Mouse (Mus musculus): ENCODE data around the gene Hepacam. TPM values are rescaled to one million over a fixed set of nuclear protein-coding genes. Genes with fewer than 3 reads are reported as not detected.

Gene Hepacam
- polyA plus RNA-seq, 1 experiment from 2014 or later: 12.3 TPM

GRCm38 (mm10) chr9:37362881-37363280 is 4.3 kb upstream of the Hepacam start:
- Histone ChIP-seq H3K4me3 (no peak overlapping the region), H3K27me3 (replicated peaks) (no peaks in the 10 kb centered on the region), H3K9ac (no peak overlapping the region), H3K9me3 (no peaks in the 10 kb centered on the region), H3K27ac (no peak overlapping the region), H3K36me3 (replicated peaks) (no peaks in the 10 kb centered on the region), H3K4me1 (peaks cover 24% of the 10 kb centered on the region), H3K4me2 (no peak overlapping the region)
- no peak for ATAC-seq (replicated peaks)
- WGBS: 78% methylated on average over 1 of the region's 1 CpGs

- no peak overlapping the region for H3K4me3 ChIP-seq
- peaks cover 23% of the 10 kb centered on the region for H3K4me1 ChIP-seq
- H3K4me2 ChIP-seq: no peak overlapping the region
- H3K36me3 ChIP-seq (replicated peaks): no peaks in the 10 kb centered on the region
- ATAC-seq (replicated peaks): no peak
- no peaks in the 10 kb centered on the region for H3K9me3 ChIP-seq
- no peak overlapping the region for H3K27ac ChIP-seq
- no peak overlapping the region for H3K9ac ChIP-seq
- H3K27me3 ChIP-seq (replicated peaks): no peaks in the 10 kb centered on the region
- WGBS: 77% methylated on average over 3 of the region's 3 CpGs
Measured at GRCm38 (mm10) chr9:37363551-37363950, 3.6 kb upstream of the Hepacam start.

- Histone ChIP-seq H3K9me3 (no peaks in the 10 kb centered on the region), H3K4me1 (peaks cover 15% of the 10 kb centered on the region), H3K27ac (no peak overlapping the region), H3K9ac (no peak overlapping the region), H3K4me2 (no peak overlapping the region), H3K4me3 (no peak overlapping the region), H3K27me3 (replicated peaks) (no peaks in the 10 kb centered on the region), H3K36me3 (replicated peaks) (no peaks in the 10 kb centered on the region)
- 63% methylated on average over 3 of the region's 3 CpGs for WGBS
- ATAC-seq (replicated peaks): no peak
Measured at GRCm38 (mm10) chr9:37364392-37364791, 2.8 kb upstream of the Hepacam start.

- no peaks in the 10 kb centered on the region for H3K27me3 ChIP-seq (replicated peaks)
- WGBS: 71% methylated on average over 5 of the region's 5 CpGs
- 0 out of 2 replicates have a peak, but pooled peaks cover 1% of the 10 kb centered on the region for H3K4me1 ChIP-seq
- no peaks in the 10 kb centered on the region for H3K36me3 ChIP-seq (replicated peaks)
- H3K4me3 ChIP-seq: no peak overlapping the region
- no peak overlapping the region for H3K9ac ChIP-seq
- ATAC-seq (replicated peaks): no peak
- no peaks in the 10 kb centered on the region for H3K9me3 ChIP-seq
- H3K27ac ChIP-seq: no peak overlapping the region
- no peak overlapping the region for H3K4me2 ChIP-seq
Measured at GRCm38 (mm10) chr9:37365706-37366105, 1.4 kb upstream of the Hepacam start.

GRCm38 (mm10) chr9:37368081-37368830 is 1.1 kb downstream of the Hepacam start:
- no peaks in the 10 kb centered on the region for H3K4me1 ChIP-seq
- no peak overlapping the region for H3K9ac ChIP-seq
- 0 out of 2 replicates have a peak overlapping the region, but pooled peaks have one; percentile 12 for H3K4me3 ChIP-seq
- H3K27me3 ChIP-seq (replicated peaks): no peaks in the 10 kb centered on the region
- peak overlapping the region; percentile 64 for H3K27ac ChIP-seq
- no peak overlapping the region for H3K4me2 ChIP-seq
- no peaks in the 10 kb centered on the region for H3K36me3 ChIP-seq (replicated peaks)
- 86% methylated on average over 11 of the region's 11 CpGs for WGBS
- H3K9me3 ChIP-seq: no peaks in the 10 kb centered on the region
- ATAC-seq (replicated peaks): no peak

GRCm38 (mm10) chr9:37368860-37369259 is 1.7 kb downstream of the Hepacam start:
- Histone ChIP-seq H3K4me3 (no peak overlapping the region), H3K27me3 (replicated peaks) (no peaks in the 10 kb centered on the region), H3K9me3 (no peaks in the 10 kb centered on the region), H3K27ac (0 out of 2 replicates have a peak overlapping the region, but pooled peaks have one; percentile 0), H3K36me3 (replicated peaks) (no peaks in the 10 kb centered on the region), H3K4me1 (no peaks in the 10 kb centered on the region), H3K4me2 (no peak overlapping the region), H3K9ac (no peak overlapping the region)
- WGBS: 81% methylated on average over 8 of the region's 8 CpGs
- ATAC-seq (replicated peaks): no peak

- 84% methylated on average over 7 of the region's 7 CpGs for WGBS
- no peaks in the 10 kb centered on the region for H3K4me1 ChIP-seq
- H3K4me2 ChIP-seq: no peak overlapping the region
- no peaks in the 10 kb centered on the region for H3K9me3 ChIP-seq
- no peak overlapping the region for H3K27ac ChIP-seq
- ATAC-seq (replicated peaks): no peak
- no peak overlapping the region for H3K4me3 ChIP-seq
- no peak overlapping the region for H3K9ac ChIP-seq
- H3K27me3 ChIP-seq (replicated peaks): no peaks in the 10 kb centered on the region
- no peaks in the 10 kb centered on the region for H3K36me3 ChIP-seq (replicated peaks)
Measured at GRCm38 (mm10) chr9:37371232-37371801, 4.2 kb downstream of the Hepacam start.

- Histone ChIP-seq H3K4me2 (no peak overlapping the region), H3K4me3 (no peak overlapping the region), H3K27me3 (replicated peaks) (no peaks in the 10 kb centered on the region), H3K27ac (no peak overlapping the region), H3K36me3 (replicated peaks) (no peaks in the 10 kb centered on the region), H3K9me3 (no peaks in the 10 kb centered on the region), H3K9ac (no peak overlapping the region), H3K4me1 (no peaks in the 10 kb centered on the region)
- no peak for ATAC-seq (replicated peaks)
- WGBS: 85% methylated on average over 5 of the region's 5 CpGs
Measured at GRCm38 (mm10) chr9:37375718-37376117, 8.6 kb downstream of the Hepacam start.

- H3K4me1 ChIP-seq: peaks cover 4% of the 10 kb centered on the region; the same call in 1 of the 2 replicates
- H3K9ac ChIP-seq: no peak overlapping the region
- H3K27ac ChIP-seq: no peak overlapping the region
- ATAC-seq (replicated peaks): no peak
- H3K4me2 ChIP-seq: no peak overlapping the region
- 92% methylated on average over 6 of the region's 6 CpGs for WGBS
- H3K27me3 ChIP-seq (replicated peaks): no peaks in the 10 kb centered on the region
- no peaks in the 10 kb centered on the region for H3K9me3 ChIP-seq
- H3K4me3 ChIP-seq: no peak overlapping the region
- no peaks in the 10 kb centered on the region for H3K36me3 ChIP-seq (replicated peaks)
Measured at GRCm38 (mm10) chr9:37383161-37383560, 16.0 kb downstream of the Hepacam start.

GRCm38 (mm10) chr9:37384284-37385182 is 17.4 kb downstream of the Hepacam start:
- ATAC-seq (replicated peaks): peak; percentile 92
- H3K9me3 ChIP-seq: no peaks in the 10 kb centered on the region
- H3K27ac ChIP-seq: peak overlapping the region; percentile 75
- H3K36me3 ChIP-seq (replicated peaks): no peaks in the 10 kb centered on the region
- WGBS: 7% methylated on average over 54 of the region's 54 CpGs
- H3K4me2 ChIP-seq: peak overlapping the region; percentile 89
- peak overlapping the region; percentile 51 for H3K4me3 ChIP-seq
- H3K27me3 ChIP-seq (replicated peaks): no peaks in the 10 kb centered on the region
- peaks cover 4% of the 10 kb centered on the region; the same call in 1 of the 2 replicates for H3K4me1 ChIP-seq
- peak overlapping the region; percentile 87 for H3K9ac ChIP-seq

GRCm38 (mm10) chr9:37390891-37391290 is 23.7 kb downstream of the Hepacam start:
- Histone ChIP-seq H3K4me2 (no peak overlapping the region), H3K9ac (no peak overlapping the region), H3K27me3 (replicated peaks) (no peaks in the 10 kb centered on the region), H3K9me3 (no peaks in the 10 kb centered on the region), H3K27ac (no peak overlapping the region), H3K4me3 (no peak overlapping the region), H3K4me1 (no peaks in the 10 kb centered on the region), H3K36me3 (replicated peaks) (no peaks in the 10 kb centered on the region)
- 69% methylated on average over 2 of the region's 2 CpGs for WGBS
- no peak for ATAC-seq (replicated peaks)

GRCm38 (mm10) chr9:37392071-37392470 is 24.9 kb downstream of the Hepacam start:
- H3K4me3 ChIP-seq: no peak overlapping the region
- no peaks in the 10 kb centered on the region for H3K27me3 ChIP-seq (replicated peaks)
- no peaks in the 10 kb centered on the region for H3K36me3 ChIP-seq (replicated peaks)
- 41% methylated on average over 2 of the region's 2 CpGs for whole genome bisulfite sequencing
- no peak overlapping the region for H3K4me2 ChIP-seq
- H3K27ac ChIP-seq: no peak overlapping the region
- no peak for ATAC-seq (replicated peaks)
- H3K4me1 ChIP-seq: no peaks in the 10 kb centered on the region
- H3K9ac ChIP-seq: no peak overlapping the region
- H3K9me3 ChIP-seq: no peaks in the 10 kb centered on the region
